Mouse (Mus musculus): ENCODE data around the gene Ciapin1. TPM values are rescaled to one million over a fixed set of nuclear protein-coding genes. Genes with fewer than 3 reads are reported as not detected.

The Ciapin1 gene
- polyA plus RNA-seq (2014; fragmentation: Nextera tagmentation; extraction: Ambion mirVana), result 72.7 and 80.2 TPM in 2 replicates

- Histone ChIP-seq H3K9ac (ENCODE audit: low read length) (peak within 1 kb of the TSS; percentile 99), H3K4me3 (ENCODE audit: control insufficient read depth in 1 of 2, insufficient read depth in 1 of 2, low read depth in 1 of 2, low read length in 2 of 2) (peak within 1 kb of the TSS; percentile 90 to 98), H3K27ac (replicated peaks in 1 of 2; ENCODE audit: control insufficient read depth in 1 of 2, insufficient read depth in 1 of 2, low read depth in 2 of 2, low read length in 2 of 2) (peak within 1 kb of the TSS; percentile 95 to 99), H3K9me3 (ENCODE audit: control insufficient read depth, low read length) (no peaks in the 10 kb centered on the region), H3K36me3 (ENCODE audit: control insufficient read depth, insufficient read depth, low read length) (peaks cover 8% of the 10 kb centered on the region), H3K27me3 (ENCODE audit: control insufficient read depth, insufficient read depth, low read length) (no peaks in the 10 kb centered on the region), H3K4me1 (ENCODE audit: control insufficient read depth in 2 of 2, insufficient read depth in 2 of 2, low read length in 2 of 2) (peaks cover 5 to 11% of the 10 kb centered on the region in 2 experiments), H3K4me2 (ENCODE audit: low read length) (peak within 1 kb of the TSS; percentile 91)
- under 1% methylated on average over 82 of the region's 82 CpGs for WGBS
- ATAC-seq (ENCODE audit: insufficient number of reproducible peaks, insufficient read depth, low FRiP score, low read depth), result peak; percentile 95
Observed at GRCm38 (mm10) chr8:94837662-94838574, at the start of gene Ciapin1, which contains the start of gene Coq9. Gene Ciapin1 (minus strand): TSS chr8:94838358. Gene Coq9 (plus strand): TSS chr8:94838321.

- Histone ChIP-seq H3K9me3 (ENCODE audit: control insufficient read depth, low read length) (no peaks in the 10 kb centered on the region), H3K4me2 (ENCODE audit: low read length) (no peak overlapping the region), H3K9ac (ENCODE audit: low read length) (no peak overlapping the region), H3K4me3 (ENCODE audit: control insufficient read depth in 1 of 2, insufficient read depth in 1 of 2, low read depth in 1 of 2, low read length in 2 of 2) (no peak overlapping the region), H3K36me3 (ENCODE audit: control insufficient read depth, insufficient read depth, low read length) (no peaks in the 10 kb centered on the region), H3K27me3 (ENCODE audit: control insufficient read depth, insufficient read depth, low read length) (no peaks in the 10 kb centered on the region), H3K27ac (replicated peaks in 1 of 2; ENCODE audit: control insufficient read depth in 1 of 2, insufficient read depth in 1 of 2, low read depth in 2 of 2, low read length in 2 of 2) (no peak overlapping the region), H3K4me1 (ENCODE audit: control insufficient read depth in 2 of 2, insufficient read depth in 2 of 2, low read length in 2 of 2) (peaks cover 6% of the 10 kb centered on the region in 2 experiments)
- 51% methylated on average over 4 of the region's 4 CpGs for WGBS
- no peak for ATAC-seq (ENCODE audit: insufficient number of reproducible peaks, insufficient read depth, low FRiP score, low read depth)
Observed at GRCm38 (mm10) chr8:94880742-94881141, 42.6 kb upstream of the Ciapin1 start.

GRCm38 (mm10) chr8:94876820-94877219 lies 38.7 kb upstream of the Ciapin1 start:
- Histone ChIP-seq H3K27me3 (ENCODE audit: control insufficient read depth, insufficient read depth, low read length) (no peaks in the 10 kb centered on the region), H3K9me3 (ENCODE audit: control insufficient read depth, low read length) (no peaks in the 10 kb centered on the region), H3K9ac (ENCODE audit: low read length) (no peak overlapping the region), H3K36me3 (ENCODE audit: control insufficient read depth, insufficient read depth, low read length) (no peaks in the 10 kb centered on the region), H3K4me2 (ENCODE audit: low read length) (peak overlapping the region; percentile 97), H3K27ac (replicated peaks in 1 of 2; ENCODE audit: control insufficient read depth in 1 of 2, insufficient read depth in 1 of 2, low read depth in 2 of 2, low read length in 2 of 2) (peak overlapping the region in 1 of 2 experiments; percentile 79; a peak in 1 of 4 replicates), H3K4me3 (ENCODE audit: control insufficient read depth in 1 of 2, insufficient read depth in 1 of 2, low read depth in 1 of 2, low read length in 2 of 2) (peak overlapping the region in 1 of 2 experiments; percentile 72; a peak in 1 of 4 replicates), H3K4me1 (ENCODE audit: control insufficient read depth in 2 of 2, insufficient read depth in 2 of 2, low read length in 2 of 2) (peaks cover 17 to 32% of the 10 kb centered on the region in 2 experiments)
- no peak for ATAC-seq (ENCODE audit: insufficient number of reproducible peaks, insufficient read depth, low FRiP score, low read depth)
- WGBS, result 37% methylated on average over 3 of the region's 3 CpGs

GRCm38 (mm10) chr8:94876197-94876730 lies 38.1 kb upstream of the Ciapin1 start, which contains the start of gene Dok4:
Gene Dok4 (minus strand): TSS chr8:94876330.
- Histone ChIP-seq H3K9ac (ENCODE audit: low read length) (peak within 1 kb of the TSS; percentile 85), H3K4me2 (ENCODE audit: low read length) (peak within 1 kb of the TSS; percentile 97), H3K27ac (replicated peaks in 1 of 2; ENCODE audit: control insufficient read depth in 1 of 2, insufficient read depth in 1 of 2, low read depth in 2 of 2, low read length in 2 of 2) (peak within 1 kb of the TSS; percentile 9 to 79; a peak in 2 of 4 replicates), H3K27me3 (ENCODE audit: control insufficient read depth, insufficient read depth, low read length) (no peaks in the 10 kb centered on the region), H3K4me3 (ENCODE audit: control insufficient read depth in 1 of 2, insufficient read depth in 1 of 2, low read depth in 1 of 2, low read length in 2 of 2) (peak within 1 kb of the TSS; percentile 62 to 72), H3K4me1 (ENCODE audit: control insufficient read depth in 2 of 2, insufficient read depth in 2 of 2, low read length in 2 of 2) (peaks cover 21 to 36% of the 10 kb centered on the region in 2 experiments), H3K9me3 (ENCODE audit: control insufficient read depth, low read length) (no peaks in the 10 kb centered on the region), H3K36me3 (ENCODE audit: control insufficient read depth, insufficient read depth, low read length) (no peaks in the 10 kb centered on the region)
- 1% methylated on average over 26 of the region's 37 CpGs for WGBS
- ATAC-seq (ENCODE audit: insufficient number of reproducible peaks, insufficient read depth, low FRiP score, low read depth), result peak; percentile 83

- Histone ChIP-seq H3K27me3 (ENCODE audit: control insufficient read depth, insufficient read depth, low read length) (no peaks in the 10 kb centered on the region), H3K27ac (replicated peaks in 1 of 2; ENCODE audit: control insufficient read depth in 1 of 2, insufficient read depth in 1 of 2, low read depth in 2 of 2, low read length in 2 of 2) (peak overlapping the region; percentile 9 to 79; a peak in 2 of 4 replicates), H3K36me3 (ENCODE audit: control insufficient read depth, insufficient read depth, low read length) (no peaks in the 10 kb centered on the region), H3K4me2 (ENCODE audit: low read length) (peak overlapping the region; percentile 97), H3K4me3 (ENCODE audit: control insufficient read depth in 1 of 2, insufficient read depth in 1 of 2, low read depth in 1 of 2, low read length in 2 of 2) (peak overlapping the region; percentile 62 to 72), H3K9ac (ENCODE audit: low read length) (peak overlapping the region; percentile 85), H3K9me3 (ENCODE audit: control insufficient read depth, low read length) (no peaks in the 10 kb centered on the region), H3K4me1 (ENCODE audit: control insufficient read depth in 2 of 2, insufficient read depth in 2 of 2, low read length in 2 of 2) (peaks cover 25 to 40% of the 10 kb centered on the region in 2 experiments)
- 0% methylated on average over 15 of the region's 20 CpGs for WGBS
- peak; percentile 5; the same call in 1 of the 2 replicates for ATAC-seq (ENCODE audit: insufficient number of reproducible peaks, insufficient read depth, low FRiP score, low read depth)
Observed at GRCm38 (mm10) chr8:94875871-94876150, 37.7 kb upstream of the Ciapin1 start.

GRCm38 (mm10) chr8:94875096-94875870 lies 37.1 kb upstream of the Ciapin1 start:
- 5% methylated on average over 17 of the region's 17 CpGs for WGBS
- no peak for ATAC-seq (ENCODE audit: insufficient number of reproducible peaks, insufficient read depth, low FRiP score, low read depth)

GRCm38 (mm10) chr8:94874358-94874757 lies 36.2 kb upstream of the Ciapin1 start:
- ATAC-seq (ENCODE audit: insufficient number of reproducible peaks, insufficient read depth, low FRiP score, low read depth), result no peak
- Histone ChIP-seq H3K27me3 (ENCODE audit: control insufficient read depth, insufficient read depth, low read length) (no peaks in the 10 kb centered on the region), H3K36me3 (ENCODE audit: control insufficient read depth, insufficient read depth, low read length) (peaks cover 4% of the 10 kb centered on the region; the same call in 1 of the 2 replicates), H3K9ac (ENCODE audit: low read length) (peak overlapping the region; percentile 85; the same call in 1 of the 2 replicates), H3K4me3 (ENCODE audit: control insufficient read depth in 1 of 2, insufficient read depth in 1 of 2, low read depth in 1 of 2, low read length in 2 of 2) (peak overlapping the region; percentile 62 to 72), H3K9me3 (ENCODE audit: control insufficient read depth, low read length) (no peaks in the 10 kb centered on the region), H3K4me1 (ENCODE audit: control insufficient read depth in 2 of 2, insufficient read depth in 2 of 2, low read length in 2 of 2) (peaks cover 36 to 54% of the 10 kb centered on the region in 2 experiments), H3K4me2 (ENCODE audit: low read length) (peak overlapping the region; percentile 97), H3K27ac (replicated peaks in 1 of 2; ENCODE audit: control insufficient read depth in 1 of 2, insufficient read depth in 1 of 2, low read depth in 2 of 2, low read length in 2 of 2) (no peak overlapping the region; a peak in 1 of 4 replicates)
- 8% methylated on average over 6 of the region's 6 CpGs for WGBS

More at GRCm38 (mm10) chr8:94875096-94875870, 37.1 kb upstream of the Ciapin1 start:
- H3K4me1 ChIP-seq (ENCODE audit: control insufficient read depth in 2 of 2, insufficient read depth in 2 of 2, low read length in 2 of 2), result peaks cover 29 to 45% of the 10 kb centered on the region in 2 experiments
- peak overlapping the region; percentile 9 to 79; a peak in 2 of 4 replicates for H3K27ac ChIP-seq (replicated peaks in 1 of 2; ENCODE audit: control insufficient read depth in 1 of 2, insufficient read depth in 1 of 2, low read depth in 2 of 2, low read length in 2 of 2)
- H3K4me3 ChIP-seq (ENCODE audit: control insufficient read depth in 1 of 2, insufficient read depth in 1 of 2, low read depth in 1 of 2, low read length in 2 of 2), result peak overlapping the region; percentile 62 to 72
- peak overlapping the region; percentile 97 for H3K4me2 ChIP-seq (ENCODE audit: low read length)
- H3K27me3 ChIP-seq (ENCODE audit: control insufficient read depth, insufficient read depth, low read length), result no peaks in the 10 kb centered on the region
- peak overlapping the region; percentile 85 for H3K9ac ChIP-seq (ENCODE audit: low read length)
- H3K9me3 ChIP-seq (ENCODE audit: control insufficient read depth, low read length), result no peaks in the 10 kb centered on the region
- peaks cover 3% of the 10 kb centered on the region; the same call in 1 of the 2 replicates for H3K36me3 ChIP-seq (ENCODE audit: control insufficient read depth, insufficient read depth, low read length)
